Mouse (Mus musculus) forebrain, embryonic 11.5 days (tissue): ENCODE results near the gene Pnpla5. TPM values are rescaled to one million over a fixed set of nuclear protein-coding genes. Genes with fewer than 3 reads are reported as not detected.

Experiments used
- ATAC-seq: fragments of 200-750 bp; cut with Nextera tagmentation; replicated peaks from 2 replicates; pipeline ENCODE4 v1.8.0; 2017; ENCODE audit warnings: moderate TSS enrichment; ENCODE audit not compliant: low FRiP score
- DNase-seq: peaks from one replicate; pipeline ENCODE4 v3.0.0-alpha.2; 2017; ENCODE audit warnings: low spot score
- H3K27ac ChIP-seq: fragments of 300-500 bp; sonication (generic); 2 replicates; pipeline ENCODE4 v1.5.1; 2014; ENCODE audit warnings: low read depth, low read length
- H3K27me3 ChIP-seq: fragments of 300-500 bp; sonication (generic); 2 replicates; pipeline ENCODE4 v1.6.1; 2014; ENCODE audit warnings: mild to moderate bottlenecking, low read length, mixed read lengths; ENCODE audit not compliant: control insufficient read depth, insufficient read depth
- H3K36me3 ChIP-seq: fragments of 300-500 bp; sonication (generic); 2 replicates; pipeline ENCODE4 v1.6.1; 2014; ENCODE audit warnings: mild to moderate bottlenecking, low read length, moderate library complexity, mixed read lengths; ENCODE audit not compliant: control insufficient read depth, insufficient read depth
- H3K4me1 ChIP-seq: fragments of 300-500 bp; sonication (generic); replicated peaks from 2 replicates; pipeline ENCODE4 v1.6.1; 2014; ENCODE audit warnings: low read length, mixed read lengths; ENCODE audit not compliant: control insufficient read depth, insufficient read depth
- H3K4me2 ChIP-seq: fragments of 300-500 bp; sonication (generic); 2 replicates; pipeline ENCODE4 v1.6.1; 2014; ENCODE audit warnings: low read depth, mild to moderate bottlenecking, low read length, moderate library complexity, mixed read lengths; ENCODE audit not compliant: severe bottlenecking
- H3K4me3 ChIP-seq: fragments of 300-500 bp; sonication (generic); 2 replicates; pipeline ENCODE4 v1.5.1; 2014; ENCODE audit warnings: low read depth, low read length
- H3K9ac ChIP-seq: fragments of 300-500 bp; sonication (generic); 2 replicates; pipeline ENCODE4 v1.6.1; 2014; ENCODE audit warnings: low read length
- H3K9me3 ChIP-seq: fragments of 300-500 bp; sonication (generic); 2 replicates; pipeline ENCODE4 v1.6.1; 2016; ENCODE audit warnings: low read length, mixed read lengths; ENCODE audit not compliant: control insufficient read depth
- WGBS: fragments of 180-500 bp; shearing (Covaris S2); extraction: QIAGEN DNeasy Blood & Tissue Kit; methylation state at CpG from one replicate; pipeline ENCODE4 v1.1.7; 2014; 5-methylcytosine and 5-hydroxymethylcytosine counted together
- polyA plus RNA-seq: library from polyadenylated mRNA; unstranded; fragments of >200 nt; fragmentation: Nextera tagmentation; extraction: Ambion mirVana; gene quantifications from 2 replicates; pipeline ENCODE4 v1.2.1, GENCODE M21; 2014

Gene Pnpla5
- polyA plus RNA-seq, 1 experiment from 2014 or later = not detected

- no peak overlapping the region for H3K4me3 ChIP-seq
- DNase-seq = no peak
These were observed 8.3 kb upstream of the Pnpla5 start for GRCm38 (mm10) chr15:84131096-84131786.

GRCm38 (mm10) chr15:84126871-84127270 is 3.9 kb upstream of the Pnpla5 start:
- WGBS = 39% methylated on average over 5 of the region's 5 CpGs
- H3K36me3 ChIP-seq = no peaks in the 10 kb centered on the region
- no peak overlapping the region for H3K4me3 ChIP-seq
- no peak overlapping the region for H3K9ac ChIP-seq
- H3K27ac ChIP-seq = no peak overlapping the region
- H3K27me3 ChIP-seq = no peaks in the 10 kb centered on the region
- DNase-seq (no peak), ATAC-seq (no peak)
- no peaks in the 10 kb centered on the region for H3K4me1 ChIP-seq
- no peaks in the 10 kb centered on the region for H3K9me3 ChIP-seq
- no peak overlapping the region for H3K4me2 ChIP-seq

More at GRCm38 (mm10) chr15:84131096-84131786, 8.3 kb upstream of the Pnpla5 start:
- ATAC-seq = no peak
- Histone ChIP-seq H3K27ac (no peak overlapping the region), H3K9me3 (no peaks in the 10 kb centered on the region), H3K36me3 (no peaks in the 10 kb centered on the region), H3K27me3 (no peaks in the 10 kb centered on the region), H3K4me2 (no peak overlapping the region), H3K4me1 (no peaks in the 10 kb centered on the region), H3K9ac (no peak overlapping the region)
- WGBS = 66% methylated on average over 16 of the region's 16 CpGs

GRCm38 (mm10) chr15:84126447-84126846 is 3.5 kb upstream of the Pnpla5 start:
- H3K4me2 ChIP-seq = no peak overlapping the region
- no peaks in the 10 kb centered on the region for H3K4me1 ChIP-seq
- ATAC-seq (no peak), DNase-seq (no peak)
- no peaks in the 10 kb centered on the region for H3K36me3 ChIP-seq
- no peak overlapping the region for H3K9ac ChIP-seq
- no peaks in the 10 kb centered on the region for H3K9me3 ChIP-seq
- H3K27ac ChIP-seq = no peak overlapping the region
- no peaks in the 10 kb centered on the region for H3K27me3 ChIP-seq
- no peak overlapping the region for H3K4me3 ChIP-seq
- 82% methylated on average over 4 of the region's 4 CpGs for WGBS

- 70% methylated on average over 7 of the region's 7 CpGs for WGBS
- no peak overlapping the region for H3K27ac ChIP-seq
These were observed 1.1 kb upstream of the Pnpla5 start for GRCm38 (mm10) chr15:84124086-84124485.

GRCm38 (mm10) chr15:84121036-84121435 is 1.9 kb downstream of the Pnpla5 start:
- DNase-seq = no peak
- ATAC-seq = no peak
- no peaks in the 10 kb centered on the region for H3K9me3 ChIP-seq
- no peaks in the 10 kb centered on the region for H3K27me3 ChIP-seq
- H3K4me2 ChIP-seq = no peak overlapping the region
- H3K27ac ChIP-seq = no peak overlapping the region
- no peak overlapping the region for H3K4me3 ChIP-seq
- H3K4me1 ChIP-seq = no peaks in the 10 kb centered on the region
- no peak overlapping the region for H3K9ac ChIP-seq
- 86% methylated on average over 7 of the region's 7 CpGs for WGBS
- no peaks in the 10 kb centered on the region for H3K36me3 ChIP-seq

More at GRCm38 (mm10) chr15:84124086-84124485, 1.1 kb upstream of the Pnpla5 start:
- Histone ChIP-seq H3K4me2 (no peak overlapping the region), H3K4me3 (no peak overlapping the region), H3K9me3 (no peaks in the 10 kb centered on the region), H3K9ac (no peak overlapping the region), H3K27me3 (no peaks in the 10 kb centered on the region), H3K36me3 (no peaks in the 10 kb centered on the region), H3K4me1 (no peaks in the 10 kb centered on the region)
- DNase-seq = no peak
- ATAC-seq = no peak

DNA sequence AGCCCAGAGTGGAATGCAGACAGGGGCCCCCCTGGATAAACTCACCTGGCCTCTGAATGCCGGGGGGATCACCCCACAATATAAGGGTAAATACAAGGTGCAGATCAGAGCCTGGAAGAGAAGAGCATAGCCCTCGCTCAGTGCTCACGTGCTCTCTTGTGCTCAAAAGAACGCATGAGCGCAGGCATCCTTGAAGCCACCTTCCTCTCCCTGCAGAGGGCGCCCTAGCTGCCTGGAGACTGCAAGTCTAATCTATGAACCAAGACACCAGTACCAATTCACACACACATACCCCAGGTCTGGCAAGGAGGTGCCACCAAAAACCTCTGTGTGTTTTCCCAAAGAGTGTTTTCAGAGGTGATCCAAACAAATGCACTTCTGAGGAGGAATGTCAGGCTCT is 2.4 kb downstream of the Pnpla5 start:
- ATAC-seq = no peak
- no peaks in the 10 kb centered on the region for H3K27me3 ChIP-seq
- WGBS = 25% methylated on average over 6 of the region's 6 CpGs

DNA sequence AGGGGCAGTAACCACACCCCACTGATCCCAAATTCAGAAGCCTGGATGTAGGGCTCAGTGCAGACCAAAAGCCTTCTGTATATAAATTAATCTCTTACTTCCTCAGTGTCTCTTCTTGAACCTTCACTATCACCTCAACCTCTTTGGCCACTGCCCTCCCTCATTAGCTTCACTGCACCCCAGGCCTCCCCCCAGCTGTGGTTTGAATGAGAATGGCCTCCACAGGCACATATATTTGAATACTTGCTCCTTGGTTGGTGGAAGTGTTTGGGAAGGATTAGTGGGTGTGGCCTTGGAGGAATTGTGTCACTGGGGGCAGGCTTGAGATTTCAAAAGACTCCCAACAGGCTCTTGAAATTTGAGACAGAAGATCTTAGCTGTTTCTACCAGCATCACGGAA is 6.5 kb downstream of the Pnpla5 start:
- DNase-seq (no peak), ATAC-seq (no peak)
- 82% methylated on average over 1 of the region's 1 CpGs for WGBS

More for the DNA sequence above, 2.4 kb downstream of the Pnpla5 start:
- Histone ChIP-seq H3K4me3 (no peak overlapping the region), H3K27ac (no peak overlapping the region), H3K4me2 (no peak overlapping the region), H3K9ac (no peak overlapping the region), H3K4me1 (no peaks in the 10 kb centered on the region), H3K36me3 (no peaks in the 10 kb centered on the region), H3K9me3 (no peaks in the 10 kb centered on the region)
- DNase-seq = peak; percentile 76

DNA sequence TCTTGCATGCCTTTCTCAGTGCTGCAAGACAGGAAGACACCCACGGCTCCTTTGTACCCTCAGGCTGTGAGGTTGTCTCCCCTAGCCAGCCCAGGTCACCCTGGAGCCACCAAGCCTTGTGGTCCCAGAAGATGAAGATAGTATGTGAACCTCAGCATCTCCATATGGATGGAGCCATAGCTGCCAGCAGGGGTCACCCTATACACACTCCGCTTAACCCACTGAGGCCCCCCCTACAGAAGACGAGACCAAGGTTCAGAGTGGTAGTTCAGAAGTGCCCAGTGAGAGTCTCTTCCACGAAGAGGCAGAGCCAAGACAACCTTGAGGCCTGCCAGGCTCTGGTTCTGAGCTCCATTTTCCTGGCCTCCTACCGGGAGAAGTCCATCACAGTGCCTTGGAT is 7.2 kb downstream of the Pnpla5 start:
- H3K27me3 ChIP-seq = no peaks in the 10 kb centered on the region; the same call in 1 of the 2 replicates
- no peak overlapping the region for H3K4me3 ChIP-seq
- no peak overlapping the region for H3K4me2 ChIP-seq
- ATAC-seq (no peak), DNase-seq (no peak)
- H3K9me3 ChIP-seq = no peaks in the 10 kb centered on the region
- no peaks in the 10 kb centered on the region for H3K36me3 ChIP-seq
- H3K9ac ChIP-seq = no peak overlapping the region
- H3K27ac ChIP-seq = no peak overlapping the region
- no peaks in the 10 kb centered on the region for H3K4me1 ChIP-seq
- 63% methylated on average over 5 of the region's 5 CpGs for WGBS

More for the DNA sequence above, 6.5 kb downstream of the Pnpla5 start:
- Histone ChIP-seq H3K9me3 (no peaks in the 10 kb centered on the region), H3K9ac (no peak overlapping the region), H3K36me3 (no peaks in the 10 kb centered on the region), H3K4me2 (no peak overlapping the region), H3K4me3 (no peak overlapping the region), H3K27ac (no peak overlapping the region), H3K4me1 (no peaks in the 10 kb centered on the region), H3K27me3 (no peaks in the 10 kb centered on the region; the same call in 1 of the 2 replicates)

DNA sequence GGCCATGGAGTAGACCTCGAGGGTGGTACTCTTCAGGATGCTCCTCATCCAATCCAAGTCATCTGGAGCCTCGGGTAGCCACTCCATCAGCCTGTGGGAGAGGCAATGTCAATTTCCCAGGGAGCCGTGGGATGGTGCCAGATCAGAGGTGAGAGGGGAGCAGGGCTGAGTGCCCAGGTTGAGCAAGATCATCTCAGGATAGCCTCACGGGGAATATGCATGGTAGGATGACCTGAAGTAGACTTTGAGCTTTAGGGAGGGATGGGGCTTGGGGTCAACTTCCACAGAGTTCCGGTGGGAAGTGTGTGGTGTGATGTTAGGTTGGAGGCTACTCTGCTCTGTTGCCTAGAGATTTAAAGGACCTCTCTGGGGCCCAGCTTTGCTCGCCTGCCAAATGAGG is 9.1 kb downstream of the Pnpla5 start:
- Histone ChIP-seq H3K27ac (no peak overlapping the region), H3K9me3 (no peaks in the 10 kb centered on the region), H3K9ac (no peak overlapping the region), H3K4me3 (no peak overlapping the region), H3K4me1 (no peaks in the 10 kb centered on the region), H3K36me3 (no peaks in the 10 kb centered on the region), H3K4me2 (no peak overlapping the region), H3K27me3 (no peaks in the 10 kb centered on the region; the same call in 1 of the 2 replicates)
- 82% methylated on average over 6 of the region's 6 CpGs for WGBS
- DNase-seq (no peak), ATAC-seq (no peak)
